Mouse (Mus musculus) lung, postnatal 0 days (tissue): ENCODE measurements at regions not wholly inside any gene's neighbourhood (a gene's known extent, or its start where the extent isn't known, plus 50 kb on each side); places are given as distances from the start of the nearest gene placed in this dataset.

Experiments
- ATAC-seq: fragments of 200-750 bp; cut with Nextera tagmentation; 2 replicates; pipeline ENCODE4 v1.8.0; 2017; ENCODE audit warnings: moderate library complexity
- DNase-seq: peaks from one replicate; pipeline ENCODE4 v3.0.0-alpha.2; 2016; ENCODE audit warnings: low spot score
- H3K27ac ChIP-seq: fragments of 300-500 bp; sonication (generic); 2 replicates; pipeline ENCODE4 v1.5.1; 2014; ENCODE audit warnings: antibody characterized with exemption, mild to moderate bottlenecking, low read length, mixed read lengths
- H3K27me3 ChIP-seq: fragments of 300-500 bp; sonication (generic); replicated peaks from 2 replicates; pipeline ENCODE4 v1.6.1; 2014; ENCODE audit warnings: low read length, mixed read lengths; ENCODE audit not compliant: insufficient read depth
- H3K36me3 ChIP-seq: fragments of 300-500 bp; sonication (generic); 2 replicates; pipeline ENCODE4 v1.6.1; 2014; ENCODE audit warnings: low read length, mixed read lengths; ENCODE audit not compliant: insufficient read depth
- H3K4me1 ChIP-seq: fragments of 300-500 bp; sonication (generic); 2 replicates; pipeline ENCODE4 v1.6.1; 2014; ENCODE audit warnings: antibody characterized with exemption, low read depth, low read length, mixed read lengths; ENCODE audit not compliant: insufficient read depth
- H3K4me2 ChIP-seq: fragments of 300-500 bp; sonication (generic); replicated peaks from 2 replicates; pipeline ENCODE4 v1.6.1; 2014; ENCODE audit warnings: low read depth, mild to moderate bottlenecking, low read length, moderate library complexity, mixed read lengths
- H3K4me3 ChIP-seq: fragments of 300-500 bp; sonication (generic); 2 replicates; pipeline ENCODE4 v1.5.1; 2014; ENCODE audit warnings: low read depth, low read length
- H3K9ac ChIP-seq: fragments of 300-500 bp; sonication (generic); replicated peaks from 2 replicates; pipeline ENCODE4 v1.6.1; 2014; ENCODE audit warnings: low read depth, mild to moderate bottlenecking
- H3K9me3 ChIP-seq: fragments of 300-500 bp; sonication (generic); 2 replicates; pipeline ENCODE4 v1.6.1; 2016; ENCODE audit warnings: low read length, mixed read lengths
- CTCF ChIP-seq: IDR thresholded peaks from 2 replicates; pipeline ENCODE4 v1.5.1; 2016; ENCODE audit warnings: antibody characterized with exemption, mild to moderate bottlenecking
- EP300 ChIP-seq: IDR thresholded peaks from 2 replicates; pipeline ENCODE4 v1.6.1; 2016; ENCODE audit warnings: antibody characterized with exemption, mild to moderate bottlenecking, control low read depth
- WGBS: fragments of 180-500 bp; shearing (Covaris S2); extraction: QIAGEN DNeasy Blood & Tissue Kit; methylation state at CpG from one replicate; pipeline ENCODE4 v1.1.7; 2014; 5-methylcytosine and 5-hydroxymethylcytosine counted together

GRCm38 (mm10) chr14:8993421-8993820 lies 327.4 kb upstream of the 4930452B06Rik start:
- 91% methylated on average over 1 of the region's 1 CpGs for WGBS
- TF ChIP-seq EP300 = no peak
- TF ChIP-seq CTCF = no peak

DNA sequence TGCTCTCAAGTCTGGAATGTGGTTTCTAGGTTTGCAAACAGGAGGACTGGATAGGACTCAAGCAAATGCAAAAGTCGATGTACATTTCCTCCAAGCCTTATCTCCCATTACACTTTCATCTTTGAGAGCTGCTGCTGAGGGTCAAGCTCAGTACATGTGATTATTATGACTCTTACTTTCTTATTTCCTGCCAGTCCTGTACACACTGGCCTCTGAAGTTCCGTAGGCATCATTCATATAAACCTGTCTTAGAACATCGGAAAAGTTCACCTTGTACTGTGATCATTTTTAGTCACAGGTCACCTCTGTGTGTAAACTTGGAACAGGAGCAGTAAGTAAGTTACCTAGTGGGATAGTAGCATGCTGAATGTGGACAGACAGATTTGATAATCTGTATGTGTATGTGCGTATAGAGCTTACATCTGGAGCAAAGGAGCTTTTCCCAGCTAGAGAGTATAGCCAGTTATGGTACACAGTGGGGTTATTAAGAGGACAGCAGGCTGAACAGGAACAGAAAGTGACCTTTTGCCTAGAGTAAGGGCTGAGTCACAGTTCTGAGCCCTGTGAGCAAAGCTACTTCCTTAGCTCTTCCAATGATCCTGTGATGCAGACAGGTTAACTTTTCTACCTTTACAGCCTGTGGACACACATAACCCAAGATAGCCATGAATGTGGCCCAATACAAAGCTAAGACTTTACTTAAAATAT lies 319.2 kb upstream of the 4930452B06Rik start:
- 57% methylated on average over 4 of the region's 4 CpGs for WGBS
- Histone ChIP-seq H3K9ac (no peak overlapping the region), H3K9me3 (no peaks in the 10 kb centered on the region), H3K27ac (no peak overlapping the region), H3K4me3 (no peak overlapping the region), H3K4me1 (no peaks in the 10 kb centered on the region), H3K27me3 (no peaks in the 10 kb centered on the region), H3K36me3 (no peaks in the 10 kb centered on the region), H3K4me2 (no peak overlapping the region)
- ATAC-seq (no peak), DNase-seq (no peak)
- TF ChIP-seq EP300 (no peak), CTCF (no peak)

More at GRCm38 (mm10) chr14:8993421-8993820, 327.4 kb upstream of the 4930452B06Rik start:
- H3K27ac ChIP-seq = no peak overlapping the region
- H3K36me3 ChIP-seq = no peaks in the 10 kb centered on the region
- H3K4me2 ChIP-seq = no peak overlapping the region
- DNase-seq (no peak), ATAC-seq (no peak)
- H3K9me3 ChIP-seq = no peaks in the 10 kb centered on the region
- no peaks in the 10 kb centered on the region for H3K4me1 ChIP-seq
- no peaks in the 10 kb centered on the region for H3K27me3 ChIP-seq
- no peak overlapping the region for H3K4me3 ChIP-seq
- no peak overlapping the region for H3K9ac ChIP-seq

GRCm38 (mm10) chr14:8961554-8961953 lies 295.5 kb upstream of the 4930452B06Rik start:
- no peaks in the 10 kb centered on the region for H3K4me1 ChIP-seq
- H3K4me2 ChIP-seq = no peak overlapping the region
- no peaks in the 10 kb centered on the region for H3K36me3 ChIP-seq
- H3K4me3 ChIP-seq = no peak overlapping the region
- no peak overlapping the region for H3K27ac ChIP-seq
- DNase-seq (no peak), ATAC-seq (no peak)
- H3K27me3 ChIP-seq = no peaks in the 10 kb centered on the region
- no peak overlapping the region for H3K9ac ChIP-seq
- no peaks in the 10 kb centered on the region for H3K9me3 ChIP-seq
- no peak for TF ChIP-seq EP300
- TF ChIP-seq CTCF = no peak
- 52% methylated on average over 2 of the region's 2 CpGs for WGBS

DNA sequence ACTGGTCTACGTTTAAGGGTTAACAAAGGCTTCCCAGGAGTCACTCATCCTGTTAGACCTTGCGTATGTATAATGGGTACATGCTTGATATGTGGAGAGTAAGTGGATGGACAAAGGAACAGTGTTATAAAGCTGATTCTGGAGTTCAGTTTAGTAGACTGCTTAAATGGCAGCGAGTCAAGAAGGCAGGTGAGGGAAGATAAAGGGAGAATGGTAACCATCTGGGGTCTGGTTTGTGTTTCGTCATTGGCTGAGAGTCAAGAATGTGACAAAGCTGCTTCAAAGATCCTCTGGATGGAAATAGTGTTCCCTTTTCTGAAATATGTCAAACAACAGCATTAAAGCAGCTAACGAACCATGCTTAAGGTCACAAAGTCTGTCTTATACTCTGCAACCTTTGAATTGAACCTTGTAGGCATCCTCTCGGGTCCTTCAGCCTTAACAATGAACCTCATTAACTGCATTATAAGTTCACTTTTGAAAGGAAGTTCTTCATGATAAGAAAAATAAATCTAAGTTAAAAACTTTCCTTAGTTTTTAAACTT lies 286.9 kb upstream of the 4930452B06Rik start:
- peak; percentile 22 for DNase-seq
- no peak for ATAC-seq
- H3K36me3 ChIP-seq = no peaks in the 10 kb centered on the region
- H3K4me2 ChIP-seq = no peak overlapping the region
- TF ChIP-seq CTCF (no peak), EP300 (no peak)
- no peaks in the 10 kb centered on the region for H3K9me3 ChIP-seq
- no peak overlapping the region for H3K27ac ChIP-seq
- WGBS = 24% methylated on average over 6 of the region's 6 CpGs
- H3K4me3 ChIP-seq = no peak overlapping the region
- no peaks in the 10 kb centered on the region for H3K4me1 ChIP-seq
- H3K9ac ChIP-seq = no peak overlapping the region
- no peaks in the 10 kb centered on the region for H3K27me3 ChIP-seq

DNA sequence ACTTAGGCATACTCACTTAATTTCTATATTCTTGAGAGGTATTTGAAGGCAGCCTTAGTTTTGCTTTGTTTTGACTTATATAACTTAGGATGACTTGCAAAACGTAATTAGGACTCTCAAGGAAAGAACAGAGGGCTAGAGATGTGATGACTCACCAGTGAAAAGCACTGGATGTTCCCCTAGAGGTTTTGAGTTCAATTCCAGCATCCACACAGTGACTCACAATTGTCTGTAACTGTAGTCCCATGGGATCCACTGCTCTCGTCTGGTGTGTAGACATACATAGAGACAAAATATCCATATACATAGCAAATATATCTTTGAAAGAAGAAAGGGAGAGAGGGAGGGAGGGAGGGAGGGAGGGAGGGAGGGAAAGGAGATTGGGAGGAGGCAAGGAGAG lies 282.7 kb upstream of the 4930452B06Rik start:
- Histone ChIP-seq H3K4me1 (no peaks in the 10 kb centered on the region), H3K4me2 (no peak overlapping the region), H3K27ac (no peak overlapping the region), H3K4me3 (no peak overlapping the region), H3K9me3 (no peaks in the 10 kb centered on the region), H3K36me3 (no peaks in the 10 kb centered on the region), H3K9ac (no peak overlapping the region), H3K27me3 (no peaks in the 10 kb centered on the region)
- no peak for ATAC-seq
- DNase-seq = no peak
- TF ChIP-seq CTCF (no peak), EP300 (no peak)
- WGBS = 62% methylated on average over 2 of the region's 2 CpGs

DNA sequence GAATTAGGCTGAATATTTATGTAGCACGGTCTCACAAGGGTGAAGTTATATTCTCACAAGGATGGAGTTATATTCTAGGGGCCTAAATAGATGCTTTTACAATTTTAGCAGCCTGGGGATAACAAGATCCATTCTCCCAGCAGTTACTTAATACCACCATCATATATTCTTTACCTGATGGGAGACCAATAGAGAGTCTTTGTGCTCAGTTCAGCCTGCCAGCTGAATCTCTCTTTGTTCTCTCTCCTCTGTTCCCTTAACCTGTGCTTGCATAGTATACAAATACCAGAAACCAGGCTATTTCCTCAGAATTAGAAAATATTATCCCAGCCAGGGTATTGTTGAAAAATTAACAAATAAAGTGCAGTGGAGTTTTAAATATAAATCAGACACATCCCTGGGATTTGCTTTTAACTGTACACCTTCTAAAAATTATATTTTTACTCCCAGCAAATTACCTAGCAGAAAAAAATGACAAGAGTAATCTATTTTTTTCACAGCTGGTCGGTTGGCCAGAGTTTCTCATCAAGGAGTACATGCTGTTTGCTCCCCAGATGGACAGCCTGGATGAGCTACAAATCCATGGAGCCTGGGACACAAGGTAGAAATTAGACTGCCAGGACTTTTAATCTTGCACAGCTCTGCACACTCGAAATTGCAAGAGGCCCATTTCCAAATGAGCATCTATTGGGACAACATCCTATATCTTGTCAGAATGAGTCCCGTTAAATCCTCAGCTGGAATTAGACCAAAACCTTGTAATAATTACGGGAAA lies 281.0 kb upstream of the 4930452B06Rik start:
- H3K36me3 ChIP-seq = no peaks in the 10 kb centered on the region
- no peaks in the 10 kb centered on the region for H3K27me3 ChIP-seq
- H3K4me1 ChIP-seq = no peaks in the 10 kb centered on the region
- no peaks in the 10 kb centered on the region for H3K9me3 ChIP-seq
- TF ChIP-seq CTCF (no peak), EP300 (no peak)
- DNase-seq (no peak), ATAC-seq (no peak)
- no peak overlapping the region for H3K4me3 ChIP-seq
- H3K4me2 ChIP-seq = no peak overlapping the region
- WGBS = 71% methylated on average over 5 of the region's 5 CpGs
- H3K9ac ChIP-seq = no peak overlapping the region
- H3K27ac ChIP-seq = no peak overlapping the region
